Mouse (Mus musculus) spleen, embryonic (tissue): ENCODE results near the gene Itgb5.

Experiments used
- CTCF ChIA-PET: fragments of 350-600 bp; sonication (Branson Sonifier 250); formaldehyde crosslinking; loops from one replicate; lab custom pipeline; 2022; lab: Charles Lee

Itgb5 gene

GRCm38 (mm10) chr16:33903664-33904441 is 74.4 kb downstream of the Itgb5 start:
- CTCF ChIA-PET, result no interaction called here

- CTCF ChIA-PET, result no interaction called here
Measured at GRCm38 (mm10) chr16:33904553-33904952, 75.1 kb downstream of the Itgb5 start.

GRCm38 (mm10) chr16:33908239-33908638 is 78.8 kb downstream of the Itgb5 start:
- CTCF ChIA-PET, result no interaction called here

- CTCF ChIA-PET, result no interaction called here
Measured at GRCm38 (mm10) chr16:33914997-33915396, 85.5 kb downstream of the Itgb5 start.

GRCm38 (mm10) chr16:33916473-33917251 is 87.2 kb downstream of the Itgb5 start:
- CTCF ChIA-PET, result no interaction called here

- CTCF ChIA-PET, result no interaction called here
Measured at GRCm38 (mm10) chr16:33917390-33917789, 87.9 kb downstream of the Itgb5 start.

- CTCF ChIA-PET, result no interaction called here
Measured at GRCm38 (mm10) chr16:33917926-33918325, 88.5 kb downstream of the Itgb5 start.

GRCm38 (mm10) chr16:33921514-33921913 is 92.0 kb downstream of the Itgb5 start:
- CTCF ChIA-PET, result no interaction called here

GRCm38 (mm10) chr16:33922111-33923000 is 92.9 kb downstream of the Itgb5 start:
- CTCF ChIA-PET, result interaction anchor here (0.6 kb wide), 1 partner anchor 23 kb away, joined by 7 read pairs; no protein-coding TSS in a partner anchor

- CTCF ChIA-PET, result no interaction called here
Measured at GRCm38 (mm10) chr16:33923001-33923316, 93.5 kb downstream of the Itgb5 start.

GRCm38 (mm10) chr16:33923758-33924157 is 94.3 kb downstream of the Itgb5 start:
- CTCF ChIA-PET, result no interaction called here

- CTCF ChIA-PET, result no interaction called here
Measured at GRCm38 (mm10) chr16:33927263-33927824, 97.9 kb downstream of the Itgb5 start.

GRCm38 (mm10) chr16:33928788-33929462 is 99.5 kb downstream of the Itgb5 start:
- CTCF ChIA-PET, result no interaction called here

GRCm38 (mm10) chr16:33930785-33931184 is 101.3 kb downstream of the Itgb5 start:
- CTCF ChIA-PET, result no interaction called here

- CTCF ChIA-PET, result no interaction called here
Measured at GRCm38 (mm10) chr16:33931682-33932081, 102.2 kb downstream of the Itgb5 start.

- CTCF ChIA-PET, result no interaction called here
Measured at GRCm38 (mm10) chr16:33932126-33932525, 102.7 kb downstream of the Itgb5 start.

GRCm38 (mm10) chr16:33933411-33933810 is 103.9 kb downstream of the Itgb5 start:
- CTCF ChIA-PET, result no interaction called here

- CTCF ChIA-PET, result no interaction called here
Measured at GRCm38 (mm10) chr16:33934701-33935406, 105.4 kb downstream of the Itgb5 start.

GRCm38 (mm10) chr16:33935407-33935785 is 105.9 kb downstream of the Itgb5 start:
- CTCF ChIA-PET, result no interaction called here

GRCm38 (mm10) chr16:33936885-33937284 is 107.4 kb downstream of the Itgb5 start:
- CTCF ChIA-PET, result no interaction called here
